In the genomic region with DNA sequence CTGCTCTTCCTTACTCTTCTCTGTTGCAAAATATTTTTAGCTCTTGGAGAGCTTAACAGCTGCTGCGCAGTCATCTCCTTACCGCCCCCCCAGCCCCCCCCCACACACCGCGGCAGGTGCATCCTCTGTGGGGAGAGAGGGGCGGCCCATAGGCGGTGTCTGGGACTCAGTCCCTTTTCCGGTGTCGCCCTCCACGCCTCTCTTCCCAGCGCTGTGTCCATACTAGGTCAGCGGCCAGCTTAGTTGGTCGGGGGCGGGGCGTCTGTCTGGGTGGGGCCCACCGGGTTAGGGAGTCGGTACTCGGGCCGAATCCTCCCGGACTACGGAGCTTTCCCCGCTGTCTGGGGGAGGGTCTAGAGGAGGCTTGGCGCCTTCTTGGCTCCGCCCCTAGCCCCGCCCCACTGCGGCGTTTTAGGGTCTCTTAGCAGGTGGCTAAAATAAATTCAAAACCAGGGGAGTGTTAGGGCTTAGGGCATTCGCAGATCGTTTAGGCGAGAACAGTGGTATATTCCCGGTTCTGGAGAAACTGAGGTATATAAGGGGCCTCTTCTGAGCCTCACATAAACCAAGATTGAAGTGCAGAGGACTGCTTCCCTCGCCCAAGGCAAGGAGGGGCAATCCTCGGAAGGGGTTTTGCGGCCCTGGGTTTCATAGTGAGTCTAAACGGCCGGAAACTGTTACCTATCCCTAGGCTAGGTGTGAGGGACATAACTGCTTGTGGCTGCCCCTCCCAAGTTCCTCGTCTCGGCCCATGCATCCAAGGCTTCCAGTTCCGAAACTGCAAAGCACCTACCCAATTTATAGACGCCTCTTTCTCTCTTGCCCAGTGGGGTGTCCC, we compare ENCODE assay signal across 8 mouse cellular contexts. TPM values are rescaled to one million over a fixed set of nuclear protein-coding genes. Genes with fewer than 3 reads are reported as not detected.
DNase-seq lines count a peak whose midpoint lies in the region; ATAC-seq and TF ChIP-seq lines count a peak whose summit lies in the region.

No protein-coding gene starts in this region.

- peak overlapping the region; percentile 82; the same call in 1 of the 2 replicates for H3K27ac ChIP-seq in ES-E14 (ENCODE audit: insufficient read depth, low read depth, low read length, poor library complexity, severe bottlenecking)
- H3K27ac ChIP-seq in hindbrain, embryonic 13.5 days = peak overlapping the region; percentile 79
- peak overlapping the region; percentile 83 for H3K27ac ChIP-seq in midbrain, embryonic 16.5 days (ENCODE audit: low read length)

- H3K27me3 ChIP-seq in hindbrain, embryonic 13.5 days = peaks cover 32% of the 10 kb centered on the region
- peaks cover 2% of the 10 kb centered on the region; the same call in 1 of the 2 replicates for H3K27me3 ChIP-seq in midbrain, embryonic 16.5 days (ENCODE audit: control insufficient read depth, insufficient read depth, low read depth, low read length)

- H3K4me2 ChIP-seq in hindbrain, embryonic 13.5 days = peak overlapping the region; percentile 98
- peak overlapping the region; percentile 97 for H3K4me2 ChIP-seq in midbrain, embryonic 16.5 days (ENCODE audit: low read length)

- ATAC-seq in hindbrain, embryonic 13.5 days (ENCODE audit: low FRiP score) = peak; percentile 59
- peak; percentile 75 for ATAC-seq in midbrain, embryonic 16.5 days

- peaks cover 1 to 25% of the 10 kb centered on the region in 2 experiments; a peak in 3 of 4 replicates for H3K4me1 ChIP-seq in ES-E14 (ENCODE audit: control insufficient read depth in 2 of 2, insufficient read depth in 2 of 2, low read length in 2 of 2, poor library complexity in 1 of 2)
- H3K4me1 ChIP-seq in hindbrain, embryonic 13.5 days (replicated peaks) = peaks cover 46% of the 10 kb centered on the region
- H3K4me1 ChIP-seq in midbrain, embryonic 16.5 days (ENCODE audit: control insufficient read depth, insufficient read depth, low read length) = peaks cover 34% of the 10 kb centered on the region

- H3K36me3 ChIP-seq in ES-E14 (ENCODE audit: control insufficient read depth, insufficient read depth, low read length, poor library complexity, severe bottlenecking) = 0 out of 2 replicates have a peak, but pooled peaks cover under 1% of the 10 kb centered on the region
- H3K36me3 ChIP-seq in hindbrain, embryonic 13.5 days = no peaks in the 10 kb centered on the region
- H3K36me3 ChIP-seq in midbrain, embryonic 16.5 days (ENCODE audit: control insufficient read depth, insufficient read depth, low read length) = no peaks in the 10 kb centered on the region

- WGBS in hindbrain, embryonic 13.5 days = under 1% methylated on average over 39 of the region's 39 CpGs
- WGBS in midbrain, embryonic 16.5 days = 2% methylated on average over 38 of the region's 39 CpGs

- H3K9me3 ChIP-seq in ES-E14 (ENCODE audit: control insufficient read depth, insufficient read depth, low read depth, low read length) = no peaks in the 10 kb centered on the region
- H3K9me3 ChIP-seq in hindbrain, embryonic 13.5 days = no peaks in the 10 kb centered on the region
- no peaks in the 10 kb centered on the region for H3K9me3 ChIP-seq in midbrain, embryonic 16.5 days (replicated peaks; ENCODE audit: control insufficient read depth, low read length, poor library complexity, severe bottlenecking)

- peak overlapping the region; percentile 67; the same call in 1 of the 2 replicates for H3K9ac ChIP-seq in ES-E14 (ENCODE audit: insufficient read depth, low read depth, low read length, poor library complexity, severe bottlenecking)
- peak overlapping the region; percentile 80 for H3K9ac ChIP-seq in hindbrain, embryonic 13.5 days
- H3K9ac ChIP-seq in midbrain, embryonic 16.5 days (ENCODE audit: low read depth, low read length) = peak overlapping the region; percentile 83

- in situ Hi-C loops in ES-E14 (cut with MboI; ENCODE audit: low sequenced_read_pairs in 2 of 2, unreplicated experiment in 2 of 2) = no loop called here

- H3K4me3 ChIP-seq in ES-E14 (ENCODE audit: insufficient read depth in 1 of 2, low read depth in 1 of 2, low read length in 2 of 2, poor library complexity in 1 of 2, severe bottlenecking in 1 of 2) = peak overlapping the region; percentile 74 to 84
- H3K4me3 ChIP-seq in hindbrain, embryonic 13.5 days = peak overlapping the region; percentile 62
- H3K4me3 ChIP-seq in midbrain, embryonic 16.5 days (ENCODE audit: low read depth, low read length) = peak overlapping the region; percentile 65

- no peak for DNase-seq in ES-E14 (ENCODE audit: low read depth, low spot score)
- peak; percentile 57 for DNase-seq in c-Kit-positive CD71-negative TER-119-negative erythroid progenitor cells, embryonic 14.5 days (ENCODE audit: low read depth)
- DNase-seq in gastrocnemius, adult 18-20 months (ENCODE audit: low spot score) = peak; percentile 78
- peak; percentile 76 for DNase-seq in liver
- DNase-seq in testis, postnatal 14 days (ENCODE audit: low spot score) = peak; percentile 66
- DNase-seq in layer of hippocampus, adult 11-12 months (ENCODE audit: low spot score) = no peak

TF ChIP-seq in ES-E14, 5 proteins besides CTCF, POLR2A, EP300 and RAD21:
- TF ChIP-seq CHD2 (IDR thresholded peaks at IDR 0.05; ENCODE audit: low read depth, low read length) = no peak
- no peak for TF ChIP-seq MAFK (IDR thresholded peaks at IDR 0.05; ENCODE audit: insufficient read depth, low read depth, low read length)
- TF ChIP-seq HCFC1 (IDR thresholded peaks at IDR 0.05; ENCODE audit: borderline replicate concordance, insufficient read depth, low read length) = no peak
- TF ChIP-seq ZC3H11A (IDR thresholded peaks at IDR 0.05; ENCODE audit: borderline replicate concordance, low read depth, low read length) = no peak
- TF ChIP-seq ZNF384 (IDR thresholded peaks at IDR 0.05; ENCODE audit: low read depth, low read length) = no peak

RNA-seq across cellular contexts. Expression of gene Rasgrp2, which starts 0.5 kb away (rescaled TPM):
- total RNA-seq in ES-E14 (2012; rRNA removed) = 81.7 and 139 TPM in 2 replicates
- 10 to 100 TPM in 1 of 2 experiments, 1 to 10 TPM in 1; 8.3 to 18.2 TPM for total RNA-seq in gastrocnemius, adult 18-20 months (2021)
- 42.0 and 43.2 TPM in 2 replicates for polyA plus RNA-seq in hindbrain, embryonic 13.5 days (2015; fragmentation: Nextera tagmentation; extraction: Ambion mirVana)
- 91.4 and 139 TPM in 2 replicates for polyA plus RNA-seq in midbrain, embryonic 16.5 days (2015; fragmentation: Nextera tagmentation; extraction: Ambion mirVana)

RNA-seq across cellular contexts. Expression of gene Pygm, which starts 14.5 kb away (rescaled TPM):
- total RNA-seq in ES-E14 (2012; rRNA removed) = 3.7 and 4.6 TPM in 2 replicates
- total RNA-seq in gastrocnemius, adult 18-20 months (2021) = 1,000 to 10,000 TPM; 7,185 to 8,344 TPM
- 4.9 and 5.7 TPM in 2 replicates for polyA plus RNA-seq in hindbrain, embryonic 13.5 days (2015; fragmentation: Nextera tagmentation; extraction: Ambion mirVana)
- 7.3 and 7.5 TPM in 2 replicates for polyA plus RNA-seq in midbrain, embryonic 16.5 days (2015; fragmentation: Nextera tagmentation; extraction: Ambion mirVana)

RNA-seq across cellular contexts. Expression of gene Nrxn2, which starts 19.9 kb away (rescaled TPM):
- 9.5 and 17.1 TPM in 2 replicates for total RNA-seq in ES-E14 (2012; rRNA removed)
- 1 to 10 TPM; 1.1 to 1.3 TPM for total RNA-seq in gastrocnemius, adult 18-20 months (2021)
- 23.5 and 27.7 TPM in 2 replicates for polyA plus RNA-seq in hindbrain, embryonic 13.5 days (2015; fragmentation: Nextera tagmentation; extraction: Ambion mirVana)
- 30.4 and 37.5 TPM in 2 replicates for polyA plus RNA-seq in midbrain, embryonic 16.5 days (2015; fragmentation: Nextera tagmentation; extraction: Ambion mirVana)

RNA-seq across cellular contexts. Expression of gene Sf1, which starts 35.2 kb away (rescaled TPM):
- 150 and 164 TPM in 2 replicates for total RNA-seq in ES-E14 (2012; rRNA removed)
- 10 to 100 TPM; 76.2 to 89.8 TPM for total RNA-seq in gastrocnemius, adult 18-20 months (2021)
- 103 and 107 TPM in 2 replicates for polyA plus RNA-seq in hindbrain, embryonic 13.5 days (2015; fragmentation: Nextera tagmentation; extraction: Ambion mirVana)
- polyA plus RNA-seq in midbrain, embryonic 16.5 days (2015; fragmentation: Nextera tagmentation; extraction: Ambion mirVana) = 95.9 and 99.5 TPM in 2 replicates

RNA-seq across cellular contexts. Expression of gene Map4k2, which starts 57.7 kb away (rescaled TPM):
- total RNA-seq in ES-E14 (2012; rRNA removed) = 29.4 and 43.6 TPM in 2 replicates
- total RNA-seq in gastrocnemius, adult 18-20 months (2021) = 1 to 10 TPM; 7.4 to 8.3 TPM
- 17.5 and 17.6 TPM in 2 replicates for polyA plus RNA-seq in hindbrain, embryonic 13.5 days (2015; fragmentation: Nextera tagmentation; extraction: Ambion mirVana)
- 19.0 and 20.1 TPM in 2 replicates for polyA plus RNA-seq in midbrain, embryonic 16.5 days (2015; fragmentation: Nextera tagmentation; extraction: Ambion mirVana)

Comparison
In these comparisons a context has a peak if more than half of its experiments do, and no peak if none do; other contexts are left out.
1. DNase-seq: peak in c-Kit-positive CD71-negative TER-119-negative erythroid progenitor cells, embryonic 14.5 days (single experiment), gastrocnemius, adult 18-20 months (single experiment), liver (single experiment) and testis, postnatal 14 days (single experiment); none in ES-E14 (single experiment) and layer of hippocampus, adult 11-12 months (single experiment).
2. RNA of gene Pygm, which starts 14.5 kb away (total RNA-seq): 7,185 to 8,344 TPM in gastrocnemius, adult 18-20 months; 3.7 to 4.6 TPM in ES-E14; every median in the first group is over 1,000 times any median in the second.
3. Peak in every context shown above with its lines, with median percentiles within 50 percentile points of each other: H3K27ac ChIP-seq, H3K4me3 ChIP-seq and H3K9ac ChIP-seq.